Mouse (Mus musculus): Measurements from ENCODE around the gene Atad3a. TPM values are rescaled to one million over a fixed set of nuclear protein-coding genes. Genes with fewer than 3 reads are reported as not detected.

The Atad3a gene
- polyA plus RNA-seq, 1 experiment from 2014 or later = 132 TPM

- no peak for DNase-seq (ENCODE audit: low spot score)
- no peaks in the 10 kb centered on the region for H3K9me3 ChIP-seq
Observed at GRCm38 (mm10) chr4:155733267-155733666, 27.6 kb downstream of the Atad3a start.

GRCm38 (mm10) chr4:155727993-155728392 is 32.9 kb downstream of the Atad3a start:
- Histone ChIP-seq H3K27ac (replicated peaks) (no peak overlapping the region), H3K4me1 (0 out of 2 replicates have a peak, but pooled peaks cover under 1% of the 10 kb centered on the region), H3K4me3 (no peak overlapping the region), H3K36me3 (replicated peaks) (peaks cover 63% of the 10 kb centered on the region), H3K27me3 (replicated peaks; ENCODE audit: low read depth, poor library complexity, severe bottlenecking) (no peaks in the 10 kb centered on the region), H3K9me3 (no peaks in the 10 kb centered on the region)
- no peak for DNase-seq (ENCODE audit: low spot score)
- 81% methylated on average over 2 of the region's 2 CpGs for WGBS

More at GRCm38 (mm10) chr4:155733267-155733666, 27.6 kb downstream of the Atad3a start:
- Histone ChIP-seq H3K27me3 (replicated peaks; ENCODE audit: low read depth, poor library complexity, severe bottlenecking) (no peaks in the 10 kb centered on the region), H3K4me3 (no peak overlapping the region), H3K4me1 (peaks cover 39% of the 10 kb centered on the region), H3K27ac (replicated peaks) (no peak overlapping the region), H3K36me3 (replicated peaks) (peaks cover 57% of the 10 kb centered on the region)
- WGBS = 88% methylated on average over 10 of the region's 10 CpGs

- 69% methylated on average over 4 of the region's 4 CpGs for WGBS
- no peak overlapping the region for H3K4me3 ChIP-seq
- H3K9me3 ChIP-seq = no peaks in the 10 kb centered on the region
- H3K27ac ChIP-seq (replicated peaks) = no peak overlapping the region
- no peaks in the 10 kb centered on the region for H3K4me1 ChIP-seq
- H3K27me3 ChIP-seq (replicated peaks; ENCODE audit: low read depth, poor library complexity, severe bottlenecking) = no peaks in the 10 kb centered on the region
- H3K36me3 ChIP-seq (replicated peaks) = peaks cover 55% of the 10 kb centered on the region
- DNase-seq (ENCODE audit: low spot score) = peak; percentile 38
Observed at GRCm38 (mm10) chr4:155721668-155722083, 39.2 kb downstream of the Atad3a start.

- no peak for DNase-seq (ENCODE audit: low spot score)
- H3K27ac ChIP-seq (replicated peaks) = no peak overlapping the region
- 59% methylated on average over 6 of the region's 6 CpGs for WGBS
- H3K27me3 ChIP-seq (replicated peaks; ENCODE audit: low read depth, poor library complexity, severe bottlenecking) = no peaks in the 10 kb centered on the region
- H3K4me1 ChIP-seq = peaks cover 17% of the 10 kb centered on the region
- H3K4me3 ChIP-seq = no peak overlapping the region
- no peaks in the 10 kb centered on the region for H3K9me3 ChIP-seq
- H3K36me3 ChIP-seq (replicated peaks) = peaks cover 36% of the 10 kb centered on the region
Observed at GRCm38 (mm10) chr4:155710521-155711252, 50.2 kb downstream of the Atad3a start.

GRCm38 (mm10) chr4:155708988-155709387 is 51.9 kb downstream of the Atad3a start:
- Histone ChIP-seq H3K4me1 (peaks cover 22% of the 10 kb centered on the region), H3K9me3 (no peaks in the 10 kb centered on the region), H3K36me3 (replicated peaks) (peaks cover 19% of the 10 kb centered on the region), H3K27me3 (replicated peaks; ENCODE audit: low read depth, poor library complexity, severe bottlenecking) (no peaks in the 10 kb centered on the region), H3K27ac (replicated peaks) (no peak overlapping the region), H3K4me3 (no peak overlapping the region)
- no peak for DNase-seq (ENCODE audit: low spot score)

GRCm38 (mm10) chr4:155708582-155708981 is 52.3 kb downstream of the Atad3a start:
- no peak overlapping the region for H3K4me3 ChIP-seq
- no peak for DNase-seq (ENCODE audit: low spot score)
- WGBS = 83% methylated on average over 2 of the region's 2 CpGs
- peaks cover 15% of the 10 kb centered on the region for H3K36me3 ChIP-seq (replicated peaks)
- no peaks in the 10 kb centered on the region for H3K27me3 ChIP-seq (replicated peaks; ENCODE audit: low read depth, poor library complexity, severe bottlenecking)
- peaks cover 25% of the 10 kb centered on the region for H3K4me1 ChIP-seq
- H3K9me3 ChIP-seq = no peaks in the 10 kb centered on the region
- no peak overlapping the region for H3K27ac ChIP-seq (replicated peaks)

- 0 out of 2 replicates have a peak, but pooled peaks cover 4% of the 10 kb centered on the region for H3K36me3 ChIP-seq (replicated peaks)
- H3K4me3 ChIP-seq = peak overlapping the region; percentile 92
- WGBS = under 1% methylated on average over 19 of the region's 19 CpGs
- H3K27me3 ChIP-seq (replicated peaks; ENCODE audit: low read depth, poor library complexity, severe bottlenecking) = no peaks in the 10 kb centered on the region
- H3K4me1 ChIP-seq = peaks cover 25% of the 10 kb centered on the region
- DNase-seq (ENCODE audit: low spot score) = no peak
- peak overlapping the region; percentile 93 for H3K27ac ChIP-seq (replicated peaks)
- no peaks in the 10 kb centered on the region for H3K9me3 ChIP-seq
Observed at GRCm38 (mm10) chr4:155705592-155705929, 55.3 kb downstream of the Atad3a start.

- WGBS = under 1% methylated on average over 83 of the region's 83 CpGs
- Histone ChIP-seq H3K36me3 (replicated peaks) (0 out of 2 replicates have a peak, but pooled peaks cover 4% of the 10 kb centered on the region), H3K4me3 (peak within 1 kb of the TSS; percentile 92), H3K9me3 (no peaks in the 10 kb centered on the region), H3K27ac (replicated peaks) (peak within 1 kb of the TSS; percentile 93), H3K27me3 (replicated peaks; ENCODE audit: low read depth, poor library complexity, severe bottlenecking) (no peaks in the 10 kb centered on the region), H3K4me1 (peaks cover 22% of the 10 kb centered on the region)
- DNase-seq (ENCODE audit: low spot score) = peak; percentile 95
Observed at GRCm38 (mm10) chr4:155704721-155705591, 55.9 kb downstream of the Atad3a start, which contains the start of gene Ssu72. TSS of gene Ssu72 (plus strand) at chr4:155704800.

- Histone ChIP-seq H3K4me1 (peaks cover 22% of the 10 kb centered on the region), H3K27me3 (replicated peaks; ENCODE audit: low read depth, poor library complexity, severe bottlenecking) (no peaks in the 10 kb centered on the region), H3K9me3 (no peaks in the 10 kb centered on the region), H3K27ac (replicated peaks) (peak overlapping the region; percentile 93; the same call in 1 of the 2 replicates), H3K36me3 (replicated peaks) (0 out of 2 replicates have a peak, but pooled peaks cover 4% of the 10 kb centered on the region), H3K4me3 (no peak overlapping the region)
- no peak for DNase-seq (ENCODE audit: low spot score)
- 95% methylated on average over 4 of the region's 4 CpGs for WGBS
Observed at GRCm38 (mm10) chr4:155703425-155703929, 57.4 kb downstream of the Atad3a start.

GRCm38 (mm10) chr4:155700425-155700824 is 60.5 kb downstream of the Atad3a start:
- DNase-seq (ENCODE audit: low spot score) = no peak
- Histone ChIP-seq H3K9me3 (no peaks in the 10 kb centered on the region), H3K27me3 (replicated peaks; ENCODE audit: low read depth, poor library complexity, severe bottlenecking) (peaks cover 17% of the 10 kb centered on the region), H3K4me1 (peaks cover 21% of the 10 kb centered on the region), H3K27ac (replicated peaks) (no peak overlapping the region), H3K4me3 (no peak overlapping the region), H3K36me3 (replicated peaks) (no peaks in the 10 kb centered on the region)

GRCm38 (mm10) chr4:155696261-155697255 is 64.3 kb downstream of the Atad3a start:
- Histone ChIP-seq H3K9me3 (no peaks in the 10 kb centered on the region), H3K27me3 (replicated peaks; ENCODE audit: low read depth, poor library complexity, severe bottlenecking) (peaks cover 44% of the 10 kb centered on the region), H3K36me3 (replicated peaks) (no peaks in the 10 kb centered on the region), H3K27ac (replicated peaks) (no peak overlapping the region), H3K4me3 (no peak overlapping the region), H3K4me1 (peaks cover 29% of the 10 kb centered on the region)
- no peak for DNase-seq (ENCODE audit: low spot score)
- 76% methylated on average over 16 of the region's 16 CpGs for WGBS
